Mouse (Mus musculus) erythroid progenitor cell, adult 5-6 weeks (primary cell): ENCODE results near the gene Gm38392. TPM values are rescaled to one million over a fixed set of nuclear protein-coding genes. Genes with fewer than 3 reads are reported as not detected.

Experiments
- ATAC-seq: replicated peaks from 2 replicates; pipeline ENCODE4 v1.8.0; 2016; ENCODE audit warnings: moderate number of reproducible peaks, mild to moderate bottlenecking, moderate TSS enrichment, inconsistent platforms; ENCODE audit not compliant: poor library complexity, low FRiP score, severe bottlenecking
- total RNA-seq, 2 experiments: library from RNA; stranded (forward) in 1 of 2; stranded (reverse) in 1 of 2; fragments of 150-400 nt in 1 of 2; fragments of 186-747, 209-891 nt in 1 of 2; gene quantifications; 2 replicates each; pipeline versions ENCODE4 v1.2.3 to v1.2.4; 2015 to 2017; ENCODE audit warnings: low replicate concordance in 2 of 2

The Gm38392 gene
- total RNA-seq, 2 experiments from 2014 or later, result not detected

GRCm38 (mm10) chr3:88221519-88222390, 65.3 kb downstream of the Gm38392 start:
- ATAC-seq, result no peak

DNA sequence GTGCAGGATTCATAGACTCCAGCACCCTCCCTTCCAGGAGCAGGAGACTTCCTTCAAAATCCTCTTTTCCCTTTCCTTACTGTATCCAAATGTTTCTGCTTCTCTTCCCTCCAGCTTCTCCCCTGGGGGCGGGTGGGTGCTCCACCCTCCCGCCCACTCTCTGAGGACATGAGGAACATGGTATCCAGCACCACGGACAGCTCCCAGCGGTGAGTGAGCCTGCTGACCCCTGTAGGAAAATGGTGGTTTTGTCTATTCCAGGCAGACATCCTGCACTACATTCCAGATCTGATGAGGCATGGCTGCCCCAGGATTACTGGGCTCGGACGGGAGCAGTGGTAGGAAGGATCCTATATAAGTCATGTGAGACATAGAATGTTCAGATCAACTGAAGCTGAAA, 66.2 kb downstream of the Gm38392 start:
- ATAC-seq, result no peak

DNA sequence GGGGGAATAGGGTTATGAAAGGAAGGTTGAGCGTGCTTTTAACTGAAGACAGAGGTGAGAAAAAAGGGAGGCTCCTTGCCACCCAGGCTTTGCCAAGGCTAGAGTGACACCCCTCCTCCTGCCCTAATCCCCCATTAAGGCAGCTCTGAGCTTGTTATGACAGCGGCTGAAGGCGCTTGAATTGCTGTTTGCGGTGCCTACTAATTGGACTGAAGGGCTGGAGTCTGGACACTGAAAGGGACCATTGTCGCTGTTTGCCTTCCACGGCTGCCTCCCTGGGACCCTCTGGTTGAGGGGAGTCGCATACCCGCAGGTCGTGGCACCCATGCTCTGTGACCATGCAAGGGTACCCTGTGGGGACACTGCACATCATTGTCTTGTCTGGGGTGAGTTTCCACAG, 67.1 kb downstream of the Gm38392 start:
- no peak for ATAC-seq

DNA sequence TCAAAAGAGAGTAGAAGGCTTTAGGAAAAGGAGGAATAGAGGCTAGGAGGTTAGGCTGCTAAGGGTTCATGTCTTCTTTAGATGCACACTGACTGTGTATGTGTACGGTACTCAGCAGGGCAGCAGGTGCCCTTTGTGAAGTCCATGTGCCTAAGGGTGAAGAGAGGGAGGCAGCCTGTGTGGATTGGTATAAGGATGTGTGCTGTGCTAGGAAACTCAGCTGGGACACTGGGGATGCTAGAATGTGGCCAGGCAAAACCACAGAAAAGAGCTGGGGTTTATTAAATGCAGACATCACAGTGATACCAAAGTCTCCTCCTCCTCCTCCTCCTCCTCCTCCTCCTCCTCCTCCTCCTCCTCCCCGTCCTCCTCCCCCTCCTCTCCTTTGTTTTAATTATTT, 69.3 kb downstream of the Gm38392 start:
- no peak for ATAC-seq

- ATAC-seq, result no peak
These were observed 70.3 kb downstream of the Gm38392 start for GRCm38 (mm10) chr3:88216534-88217326.

DNA sequence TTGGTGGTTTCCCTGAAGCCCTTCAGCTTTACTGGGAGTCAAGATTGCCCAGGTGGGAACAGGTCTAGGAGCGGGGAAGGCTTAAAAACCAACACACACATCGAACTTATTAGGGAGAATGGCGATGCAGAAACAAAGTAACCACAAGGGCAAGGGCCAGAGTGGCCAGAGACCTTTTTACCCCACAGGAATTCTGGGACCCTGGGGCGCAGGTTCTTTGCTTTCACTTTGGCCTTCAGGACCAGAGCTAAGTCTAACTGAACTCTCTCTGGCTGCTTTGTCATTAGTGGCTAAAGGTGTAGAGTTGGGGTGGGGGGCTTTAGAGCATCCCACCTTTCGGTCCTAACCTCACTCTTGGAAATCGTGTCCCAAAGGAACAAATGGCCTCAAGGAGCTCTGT, 70.9 kb downstream of the Gm38392 start:
- ATAC-seq, result no peak

DNA sequence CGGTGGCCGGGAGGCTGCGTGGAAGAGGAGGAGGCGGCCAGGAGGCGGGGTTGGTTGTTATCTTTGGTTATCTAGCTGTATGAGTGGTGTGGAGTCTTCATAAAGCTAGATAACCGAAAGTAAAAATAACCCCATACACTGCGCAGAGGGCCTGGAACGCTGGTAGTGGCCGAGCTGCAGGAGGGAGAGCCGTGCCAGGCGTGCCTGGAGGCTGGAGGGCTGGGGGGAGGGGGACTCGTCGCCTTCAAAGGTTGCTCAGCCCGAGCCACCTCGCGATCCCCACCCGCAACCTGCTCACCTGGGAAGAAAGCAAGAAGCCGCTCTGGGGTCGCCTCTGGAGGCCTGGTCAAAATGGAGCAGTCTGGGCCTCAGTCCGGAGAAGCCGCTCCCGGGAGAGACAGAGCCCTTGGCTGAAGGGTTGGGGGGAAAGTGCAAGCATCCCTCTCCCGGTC, 71.4 kb downstream of the Gm38392 start:
- ATAC-seq, result no peak

DNA sequence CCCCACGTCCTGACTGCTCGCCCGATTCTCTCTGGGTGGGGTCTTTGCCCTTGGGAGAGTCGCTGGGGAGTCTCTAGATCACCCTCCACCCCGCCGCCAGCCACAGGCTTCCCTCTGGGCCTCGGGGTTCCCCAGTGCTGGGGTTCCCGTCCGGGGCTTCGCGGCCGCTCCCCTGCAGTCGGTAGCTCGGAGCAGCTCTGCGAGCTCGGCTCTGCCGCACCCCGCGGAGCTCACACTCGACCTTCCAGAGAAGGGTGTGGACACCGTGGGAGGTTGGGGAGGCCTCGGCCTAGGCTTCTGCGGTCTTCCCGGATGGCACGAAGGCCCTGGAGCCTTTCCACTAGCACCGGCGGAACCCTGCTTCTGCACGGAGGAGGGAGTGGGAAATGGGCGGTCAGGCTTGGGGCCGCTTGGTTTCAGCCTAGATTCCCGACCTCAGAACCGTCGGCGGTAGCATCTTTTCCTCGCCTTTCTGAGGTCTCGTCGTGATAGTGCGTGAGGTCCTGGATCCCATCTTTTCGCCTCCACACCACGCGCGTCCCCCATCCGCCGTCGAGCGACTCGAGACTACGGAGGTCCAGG, 71.9 kb downstream of the Gm38392 start:
- peak; percentile 49; the same call in 1 of the 2 replicates for ATAC-seq

- ATAC-seq, result no peak
These were observed 72.6 kb downstream of the Gm38392 start for GRCm38 (mm10) chr3:88214197-88214938.

GRCm38 (mm10) chr3:88213019-88213418, 74.0 kb downstream of the Gm38392 start:
- ATAC-seq, result no peak

DNA sequence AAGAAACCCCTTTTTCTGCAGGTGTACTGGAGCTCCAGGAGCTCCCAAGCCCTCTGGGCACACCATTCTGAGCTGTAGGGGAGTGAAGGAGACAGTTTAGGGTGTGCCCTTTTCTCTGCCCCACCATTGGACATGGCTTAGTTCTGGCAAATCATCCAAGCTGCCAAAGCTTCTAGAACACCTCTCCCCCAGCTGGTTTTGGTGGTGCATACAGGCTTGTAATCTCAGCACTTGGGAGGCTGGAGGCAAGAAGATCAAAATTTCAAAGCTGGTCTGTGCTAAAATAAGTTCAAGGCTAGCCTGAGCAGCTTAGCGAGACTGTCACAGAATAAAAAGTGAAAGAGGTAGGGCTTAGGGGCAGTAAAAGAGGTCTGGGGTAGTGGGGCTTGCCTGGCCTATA, 74.7 kb downstream of the Gm38392 start:
- no peak for ATAC-seq

DNA sequence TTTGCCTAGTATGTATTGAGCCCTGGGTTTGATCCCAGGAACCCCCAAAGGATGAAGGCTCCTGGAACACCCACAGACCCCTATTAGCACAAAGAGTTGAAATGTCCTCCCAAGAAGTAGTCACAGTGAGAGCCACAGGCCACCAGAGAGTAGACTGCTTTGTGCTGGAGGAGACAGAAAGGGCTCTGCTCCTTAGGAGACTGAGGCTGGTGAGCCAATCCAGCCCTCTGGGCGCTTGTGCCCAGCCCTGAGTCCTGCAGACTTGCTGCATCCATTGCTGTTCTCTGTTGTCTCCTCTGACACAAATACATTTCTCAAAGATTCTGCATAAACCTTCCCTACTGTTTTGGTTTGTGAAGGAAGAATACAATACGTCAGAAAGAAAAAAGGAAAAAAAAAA, 76.1 kb downstream of the Gm38392 start:
- ATAC-seq, result no peak

DNA sequence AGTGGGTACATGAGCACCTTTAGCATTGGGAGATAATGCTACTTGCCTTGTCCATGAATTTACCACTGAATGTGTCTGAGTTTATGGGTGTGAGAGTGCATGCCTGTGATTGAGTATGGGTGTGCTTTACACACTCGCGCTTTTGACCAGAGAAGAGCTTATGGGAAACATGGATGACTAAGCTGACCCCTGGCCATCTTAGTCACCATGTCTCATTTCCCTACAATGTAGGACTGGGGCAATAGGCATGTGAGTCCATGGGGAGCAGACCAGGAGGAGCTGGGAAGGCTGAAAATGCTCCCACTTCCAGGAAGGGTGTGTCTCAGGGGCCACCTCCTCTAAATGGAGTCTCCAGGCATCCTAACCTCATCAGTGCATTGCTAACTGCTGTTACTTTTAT, 76.9 kb downstream of the Gm38392 start:
- ATAC-seq, result no peak

- ATAC-seq, result no peak
These were observed 77.7 kb downstream of the Gm38392 start for GRCm38 (mm10) chr3:88209306-88209705.

GRCm38 (mm10) chr3:88208226-88208720, 78.7 kb downstream of the Gm38392 start:
- ATAC-seq, result no peak

DNA sequence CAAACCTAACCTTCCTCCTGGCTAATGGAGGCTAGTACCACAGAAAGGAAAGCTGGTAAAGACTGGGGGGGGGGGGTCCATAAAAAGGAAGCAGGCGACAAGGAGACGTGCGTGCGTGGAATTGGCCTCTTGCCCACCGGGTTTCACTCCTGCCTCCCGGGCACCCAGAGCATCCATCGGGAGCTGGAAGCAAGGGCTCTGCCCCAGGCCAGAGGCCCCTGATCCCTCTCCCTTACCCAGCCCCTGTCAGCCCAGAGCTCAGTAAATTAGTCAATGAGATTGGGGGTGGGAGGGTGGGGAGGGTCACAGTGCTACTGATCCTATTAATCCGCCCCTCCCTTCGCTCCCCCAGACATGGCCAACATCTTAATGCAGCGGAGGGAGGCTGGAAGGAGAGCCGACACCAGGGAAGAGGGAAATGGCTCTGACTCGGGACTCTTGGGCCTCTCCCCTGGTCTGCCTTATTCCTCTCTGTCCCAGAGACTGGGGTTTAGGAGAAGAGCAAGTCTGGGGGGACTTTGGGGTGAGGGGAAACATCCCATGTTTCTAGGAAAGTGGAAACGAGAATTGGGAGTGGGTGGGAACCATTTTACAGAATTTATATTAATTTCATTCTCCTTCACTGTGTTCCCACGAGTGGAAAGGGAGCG, 79.4 kb downstream of the Gm38392 start:
- ATAC-seq, result no peak

- ATAC-seq, result no peak
These were observed 80.1 kb downstream of the Gm38392 start for GRCm38 (mm10) chr3:88206901-88207371.

DNA sequence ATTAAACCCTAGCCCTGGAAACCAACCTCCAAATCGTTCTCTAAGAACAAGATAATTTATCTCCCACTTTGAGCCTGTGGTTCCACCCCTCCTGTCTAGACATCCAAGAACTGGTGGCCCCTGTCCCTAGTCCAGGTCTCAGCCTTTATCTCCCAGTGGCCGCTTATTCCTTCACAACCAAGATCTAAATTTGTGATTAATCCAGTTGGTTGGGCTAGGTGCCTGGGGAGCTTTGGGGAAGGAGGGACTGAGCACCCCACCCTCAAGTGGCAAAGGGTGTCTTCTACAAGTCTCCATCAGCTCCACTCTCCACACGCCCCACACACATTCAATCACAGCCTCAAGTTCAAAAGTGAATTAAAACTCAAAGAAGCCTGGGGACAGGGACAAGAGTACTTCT, 80.5 kb downstream of the Gm38392 start:
- no peak for ATAC-seq
